Mouse (Mus musculus) splenic B cell, adult 2 months (primary cell): ENCODE measurements around the gene Arfrp1.

Experiments used
- DNase-seq: peaks from one replicate; pipeline ENCODE4 v3.0.0-alpha.2; 2011; ENCODE audit warnings: low read depth, low spot score
- H3K27me3 ChIP-seq: 2 replicates; pipeline ENCODE4 v1.6.1; 2012; ENCODE audit warnings: mild to moderate bottlenecking, low read length, moderate library complexity, mixed read lengths; ENCODE audit not compliant: control insufficient read depth, poor library complexity, insufficient read depth, severe bottlenecking
- H3K36me3 ChIP-seq: 2 replicates; pipeline ENCODE4 v1.6.1; 2012; ENCODE audit warnings: mild to moderate bottlenecking, low read length, moderate library complexity, mixed read lengths; ENCODE audit not compliant: control insufficient read depth, poor library complexity, insufficient read depth, severe bottlenecking

Arfrp1 gene

DNA sequence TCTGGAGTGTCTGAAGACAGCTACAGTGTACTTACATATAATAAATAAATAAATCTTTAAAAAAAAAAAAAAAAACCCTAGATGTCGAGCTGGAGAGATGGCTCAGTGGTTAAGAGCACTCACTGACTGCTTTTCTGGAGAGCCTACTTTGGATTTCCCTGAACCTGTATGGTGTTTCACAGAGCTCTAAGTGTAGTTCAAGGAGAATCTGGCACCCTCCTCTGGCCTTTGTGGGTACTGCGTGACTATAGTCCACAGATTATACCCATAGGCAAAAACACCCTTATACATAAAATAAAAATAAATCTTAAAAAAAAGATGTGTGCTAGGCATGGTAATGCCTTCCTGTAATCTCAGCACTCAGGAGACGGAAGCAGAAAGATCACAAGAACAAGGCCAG is 31.2 kb downstream of the Arfrp1 start:
- peak; percentile 85 for DNase-seq
- H3K36me3 ChIP-seq = peaks cover 12% of the 10 kb centered on the region
- H3K27me3 ChIP-seq = no peaks in the 10 kb centered on the region

DNA sequence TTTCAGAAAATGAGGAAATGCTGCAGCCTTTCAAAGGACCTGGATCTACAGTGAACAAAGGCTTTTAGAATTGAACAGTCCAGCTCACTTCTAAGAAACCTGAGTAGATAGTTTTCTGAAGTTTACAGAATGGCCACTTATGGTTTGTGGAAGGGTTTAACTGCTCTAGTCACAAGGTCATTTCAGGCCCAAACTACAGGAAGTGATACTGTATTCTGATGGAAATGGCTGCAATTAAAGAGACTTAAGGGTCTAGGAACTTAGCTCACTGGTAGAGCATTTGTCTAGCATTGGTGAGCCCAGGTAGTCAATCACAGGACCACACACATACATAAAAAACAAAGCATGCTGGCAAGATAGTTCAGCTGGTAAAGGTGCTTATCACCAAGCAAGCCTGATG is 32.7 kb downstream of the Arfrp1 start:
- no peaks in the 10 kb centered on the region for H3K27me3 ChIP-seq
- no peak for DNase-seq
- peaks cover 18% of the 10 kb centered on the region for H3K36me3 ChIP-seq

DNA sequence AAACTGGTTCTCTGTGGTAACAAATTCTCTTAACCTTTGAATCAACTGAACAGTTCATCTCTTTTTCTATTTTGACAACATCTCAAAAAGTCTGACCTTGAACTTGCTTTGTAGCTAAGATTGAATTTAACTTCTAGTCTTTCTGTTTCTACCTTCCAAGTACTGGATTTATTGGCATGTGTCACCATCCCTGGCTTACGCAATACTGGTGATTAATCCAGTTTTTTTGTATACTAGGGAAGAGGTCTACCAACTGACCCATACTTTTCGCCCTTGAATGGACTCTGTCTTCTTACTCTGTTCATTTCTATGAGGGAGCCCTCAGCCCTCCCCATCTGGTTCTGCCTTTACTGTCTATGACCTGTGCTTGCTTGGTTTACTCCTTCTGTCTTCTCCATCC is 39.1 kb downstream of the Arfrp1 start:
- H3K27me3 ChIP-seq = no peaks in the 10 kb centered on the region
- H3K36me3 ChIP-seq = peaks cover 13% of the 10 kb centered on the region
- DNase-seq = no peak

DNA sequence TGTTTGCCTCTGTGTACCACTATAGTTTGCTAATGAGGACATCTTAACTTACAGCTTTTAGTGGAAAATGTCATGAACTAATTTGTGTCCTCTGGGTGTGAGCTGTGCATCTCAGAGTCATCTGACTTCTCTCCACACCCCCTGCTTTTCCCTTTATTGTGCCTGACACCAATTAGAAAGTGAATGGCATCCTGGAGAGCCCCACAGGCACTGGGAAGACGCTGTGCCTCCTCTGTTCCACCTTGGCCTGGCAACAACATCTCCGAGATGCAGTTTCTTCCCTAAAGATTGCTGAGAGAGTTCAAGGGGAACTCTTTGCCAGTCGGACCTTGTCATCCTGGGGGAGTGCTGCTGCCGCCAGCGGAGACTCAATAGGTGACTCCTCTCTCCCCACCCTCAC is 43.1 kb downstream of the Arfrp1 start:
- peaks cover 6% of the 10 kb centered on the region for H3K36me3 ChIP-seq
- H3K27me3 ChIP-seq = no peaks in the 10 kb centered on the region
- DNase-seq = no peak

DNA sequence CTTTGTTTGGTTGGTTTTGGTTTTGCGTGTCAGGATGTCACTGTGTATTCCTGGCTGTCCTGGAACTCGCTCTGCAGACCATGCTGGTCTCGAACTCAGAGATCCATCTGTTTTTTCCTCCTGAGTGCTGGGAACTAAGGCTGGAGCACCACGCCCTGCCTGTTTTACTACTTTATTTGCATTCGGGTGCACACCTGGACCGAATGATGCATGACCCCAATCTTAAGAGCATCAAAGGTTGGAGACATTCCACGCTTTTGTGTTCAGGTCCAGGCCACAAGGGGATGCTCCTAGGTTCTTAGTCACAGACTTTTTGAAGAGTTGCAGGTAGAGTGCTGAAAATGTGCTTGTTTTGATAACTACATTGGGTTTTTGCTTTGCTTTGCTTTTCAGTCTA is 45.1 kb downstream of the Arfrp1 start:
- DNase-seq = peak; percentile 10
- Histone ChIP-seq H3K27me3 (no peaks in the 10 kb centered on the region), H3K36me3 (peaks cover 6% of the 10 kb centered on the region)

DNA sequence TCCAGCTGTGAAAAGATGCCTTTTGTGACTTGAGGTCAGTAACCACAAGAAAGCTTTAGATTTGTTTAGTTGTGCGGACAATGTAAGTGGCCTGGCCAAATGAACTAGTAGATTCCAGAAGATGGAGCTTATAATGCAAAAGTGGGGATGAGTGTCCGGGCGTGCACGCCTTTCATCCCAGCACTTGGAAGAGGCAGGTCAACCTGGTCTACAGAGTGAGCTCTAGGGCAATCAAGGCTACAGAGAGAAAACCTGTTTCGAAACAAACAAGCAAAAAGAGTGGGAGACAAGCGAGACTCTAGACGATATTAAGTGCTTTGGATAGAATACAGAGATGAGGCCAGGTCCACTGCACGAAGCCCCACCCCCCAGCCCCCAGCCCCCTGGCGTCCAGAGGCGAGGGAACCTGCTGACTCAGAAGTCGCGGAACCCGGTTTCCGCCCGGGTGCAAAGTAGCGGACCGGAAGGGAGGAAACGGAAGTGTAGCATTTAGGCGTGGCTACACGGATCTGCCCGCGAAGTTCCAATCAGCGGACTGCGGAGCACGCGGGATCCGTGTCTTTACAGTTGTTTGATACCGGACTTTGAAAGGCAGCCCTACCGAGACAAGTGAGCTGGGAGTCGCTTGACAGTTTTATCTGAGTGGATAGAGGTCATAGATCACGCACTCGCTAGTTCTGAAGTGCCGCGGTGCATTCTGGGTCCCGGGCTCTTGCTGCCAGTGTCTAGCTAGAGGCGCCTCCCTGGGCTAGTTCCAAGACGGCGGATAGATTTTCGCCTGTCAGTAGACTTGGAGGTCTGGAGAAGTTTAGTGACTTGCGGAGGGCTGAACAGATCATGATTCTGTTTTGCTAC is 45.7 kb downstream of the Arfrp1 start, which contains the start of gene Rtel1:
Gene Rtel1 (plus strand): TSS at position 492 of the 855 bp plus-strand sequence.
- Histone ChIP-seq H3K27me3 (no peaks in the 10 kb centered on the region), H3K36me3 (peaks cover 6% of the 10 kb centered on the region)
- DNase-seq = peak; percentile 86

DNA sequence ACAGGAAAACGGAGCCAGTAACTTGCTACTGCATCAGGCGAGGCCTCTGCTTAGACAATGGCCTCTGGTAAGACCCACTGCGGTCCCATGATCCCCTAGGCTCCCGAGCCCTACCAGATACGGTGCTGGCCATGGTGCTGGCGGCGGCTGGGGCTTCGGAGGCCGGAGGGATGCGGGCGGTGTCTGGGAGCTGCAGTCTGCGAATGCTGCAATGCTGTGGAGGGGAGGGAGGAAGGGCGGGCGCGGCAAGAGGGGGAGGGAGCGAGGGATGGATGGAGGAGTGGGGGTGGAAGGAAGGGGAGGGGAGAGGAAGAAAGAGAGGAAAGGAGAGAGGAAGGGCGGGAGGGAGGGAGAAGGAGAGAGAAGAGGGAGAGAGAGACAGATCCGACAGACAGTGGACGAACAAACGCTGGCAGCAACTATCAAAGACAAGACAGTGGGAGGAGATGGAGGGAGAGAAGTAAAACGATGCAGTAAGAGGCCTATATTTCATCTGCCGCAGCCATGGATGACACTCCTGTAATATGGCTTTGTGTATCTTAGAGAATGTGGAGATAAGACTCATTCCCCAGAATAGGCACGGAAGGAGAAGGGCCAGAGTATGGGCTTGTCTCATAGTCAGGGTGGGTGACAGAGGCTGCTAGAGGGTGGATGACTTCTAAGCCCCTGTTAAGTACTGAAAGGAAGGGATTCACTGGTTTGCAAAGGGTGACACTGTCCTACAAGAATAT is 51.0 kb downstream of the Arfrp1 start, which contains the start of gene Stmn3:
Gene Stmn3 (minus strand): TSS at position 421 of the 731 bp plus-strand sequence.
- no peak for DNase-seq
- Histone ChIP-seq H3K36me3 (no peaks in the 10 kb centered on the region), H3K27me3 (no peaks in the 10 kb centered on the region)

DNA sequence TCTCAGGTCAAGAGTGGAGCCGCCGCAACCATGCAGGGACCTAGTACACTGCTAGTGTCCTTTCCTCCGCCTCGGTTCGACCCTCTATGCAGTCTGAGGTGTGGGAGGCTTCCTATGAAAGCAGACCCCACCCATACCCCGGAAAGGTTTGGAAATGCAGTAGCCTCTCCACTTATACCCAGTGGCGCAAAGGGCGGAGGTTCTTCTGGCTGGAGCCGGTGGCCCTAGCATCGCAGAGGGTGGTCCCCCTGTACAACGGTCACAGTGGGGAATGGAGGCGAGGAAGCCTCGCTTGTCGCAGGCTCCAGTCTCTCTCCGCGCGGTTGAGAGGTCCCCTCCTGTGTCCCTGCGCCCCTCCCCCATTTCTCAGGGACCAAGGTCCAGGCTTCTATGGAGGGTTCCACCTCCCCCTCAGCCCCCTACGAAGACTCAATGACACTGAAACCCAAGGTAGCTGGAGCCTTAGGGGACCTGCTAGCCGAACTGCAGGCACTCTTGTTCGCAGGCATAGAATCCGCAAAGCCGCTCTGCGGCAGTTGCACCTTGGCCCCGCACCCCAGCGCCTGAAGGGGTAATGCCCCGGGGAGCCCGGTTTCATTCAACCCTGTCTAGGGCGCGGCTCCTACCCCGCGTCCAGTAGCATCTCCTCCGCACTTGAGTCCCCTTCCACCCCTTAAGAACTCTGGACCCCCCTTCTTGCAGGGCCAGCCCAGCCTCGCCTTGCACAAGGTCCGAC is 51.7 kb downstream of the Arfrp1 start:
- DNase-seq = no peak
- no peaks in the 10 kb centered on the region for H3K27me3 ChIP-seq
- H3K36me3 ChIP-seq = no peaks in the 10 kb centered on the region

DNA sequence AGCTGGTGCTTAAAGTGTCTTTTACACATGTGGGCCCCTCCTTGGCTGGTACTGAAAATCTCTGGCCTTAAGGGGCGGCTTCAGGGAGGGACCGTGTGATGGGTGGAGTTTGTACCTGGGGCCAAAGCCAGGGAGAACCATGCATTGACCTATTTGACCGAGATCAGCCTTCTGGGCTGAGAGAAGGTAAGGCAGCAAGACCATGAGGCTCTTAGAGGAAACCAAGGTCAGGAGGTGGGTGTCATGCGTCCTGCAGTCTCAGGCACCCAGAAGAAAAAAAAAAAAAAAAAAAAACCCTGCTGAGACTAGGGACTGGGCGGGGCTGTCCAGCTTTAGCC is 52.2 kb downstream of the Arfrp1 start:
- H3K27me3 ChIP-seq = no peaks in the 10 kb centered on the region
- DNase-seq = no peak

DNA sequence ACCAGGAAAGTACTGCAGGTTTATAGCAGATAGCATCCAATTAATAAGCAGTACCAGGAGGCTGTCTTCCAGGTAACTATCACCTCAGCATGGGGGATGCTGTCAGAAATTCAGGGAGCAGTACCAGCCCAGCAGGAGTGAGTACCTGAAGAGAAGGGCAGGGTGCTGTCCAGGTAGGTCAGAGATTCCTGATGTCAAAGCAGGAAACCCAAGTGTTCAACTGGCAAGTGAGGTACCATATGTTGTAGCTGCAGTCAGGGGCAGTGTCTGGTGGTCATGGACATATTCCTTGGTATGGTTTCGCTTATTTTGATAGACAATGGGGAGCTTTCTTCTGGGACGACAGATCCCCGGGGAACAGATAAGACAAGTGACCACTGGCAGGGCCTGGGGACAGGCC is 52.8 kb downstream of the Arfrp1 start:
- Histone ChIP-seq H3K27me3 (no peaks in the 10 kb centered on the region), H3K36me3 (no peaks in the 10 kb centered on the region)
- DNase-seq = no peak

More for the DNA sequence above, 52.2 kb downstream of the Arfrp1 start:
- H3K36me3 ChIP-seq = no peaks in the 10 kb centered on the region
